Mouse (Mus musculus) ES-E14 (cell line): ENCODE measurements at regions not wholly inside any gene's neighbourhood (a gene's known extent, or its start where the extent isn't known, plus 50 kb on each side); places are given as distances from the start of the nearest gene placed in this dataset.

Experiments
- HCFC1 ChIP-seq: IDR thresholded peaks from 2 replicates; pipeline ENCODE4 v1.6.1; 2012; ENCODE audit warnings: low read length, inconsistent platforms, borderline replicate concordance; ENCODE audit not compliant: insufficient read depth
- MAFK ChIP-seq: IDR thresholded peaks from 2 replicates; pipeline ENCODE4 v1.6.1; 2014; ENCODE audit warnings: mild to moderate bottlenecking, low read depth, low read length, inconsistent platforms; ENCODE audit not compliant: insufficient read depth
- ZC3H11A ChIP-seq: IDR thresholded peaks from 2 replicates; pipeline ENCODE4 v1.6.1; 2012; ENCODE audit warnings: low read depth, mild to moderate bottlenecking, inconsistent platforms, low read length, borderline replicate concordance
- ZNF384 ChIP-seq: IDR thresholded peaks from 2 replicates; pipeline ENCODE4 v1.6.1; 2012; ENCODE audit warnings: low read depth, low read length, inconsistent platforms

GRCm38 (mm10) chrX:98476473-98477254, 328.1 kb downstream of the Ar start:
- no peak for TF ChIP-seq ZNF384
- TF ChIP-seq ZC3H11A: no peak
- no peak for TF ChIP-seq MAFK
- no peak for TF ChIP-seq HCFC1
